Mouse (Mus musculus) embryonic stem cell, embryonic (primary cell): Measurements from ENCODE around the gene Gtf2ird1.

ENCODE experiments used
- CTCF ChIA-PET, 4 experiments: fragments of 300-600 bp in 2 of 4; fragments of 350-600 bp in 2 of 4; sonication (Branson Sonifier 250); formaldehyde crosslinking; loops; one replicate each; lab custom pipeline; 2022; ENCODE audit warnings: inconsistent platforms in 2 of 4; lab: Charles Lee
- POLR2A ChIA-PET, 4 experiments: fragments of 300-600 bp in 2 of 4; fragments of 350-600 bp in 2 of 4; sonication (Branson Sonifier 250); formaldehyde crosslinking; loops; one replicate each; lab custom pipeline; 2022; ENCODE audit warnings: antibody characterized with exemption in 4 of 4, inconsistent platforms in 1 of 4; lab: Charles Lee

Gene Gtf2ird1

DNA sequence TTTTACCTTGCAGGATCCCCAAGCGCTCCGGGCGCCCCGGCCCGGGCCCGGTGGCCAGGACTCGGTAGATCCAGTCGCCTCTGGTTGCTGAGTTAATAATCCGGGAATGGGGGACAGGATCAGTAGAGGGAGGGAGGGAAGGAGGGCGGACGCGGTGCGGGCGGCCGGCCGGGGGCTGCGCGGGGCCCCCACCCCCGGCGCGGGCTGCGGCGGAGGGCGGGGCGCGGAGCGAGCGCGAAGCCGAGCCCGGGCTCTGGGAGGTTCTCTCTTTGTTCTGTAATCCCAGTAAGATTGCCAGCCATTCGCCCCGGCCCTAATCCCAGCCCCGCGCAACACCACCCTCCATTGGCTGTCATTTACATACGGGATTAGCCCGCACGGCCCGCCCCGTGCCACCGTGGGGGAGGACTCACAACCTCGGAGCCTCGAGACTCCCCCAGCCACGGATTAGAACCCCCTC, at the start of gene Gtf2ird1:
TSS of gene Gtf2ird1 (minus strand) at position 214 of the 460 bp plus-strand sequence.
- POLR2A ChIA-PET = interaction anchor here (0.6 to 7.0 kb wide), 22 partner anchors 10 to 278 kb away, joined by 3 to 76 read pairs (median 4); partner anchors contain the start of gene Clip2 (in 1 of the 4)
- CTCF ChIA-PET = interaction anchor here in 1 of 4 experiments (0.6 to 1.0 kb wide), 2 partner anchors 11 to 33 kb away, joined by 3 to 4 read pairs; no protein-coding TSS in a partner anchor

DNA sequence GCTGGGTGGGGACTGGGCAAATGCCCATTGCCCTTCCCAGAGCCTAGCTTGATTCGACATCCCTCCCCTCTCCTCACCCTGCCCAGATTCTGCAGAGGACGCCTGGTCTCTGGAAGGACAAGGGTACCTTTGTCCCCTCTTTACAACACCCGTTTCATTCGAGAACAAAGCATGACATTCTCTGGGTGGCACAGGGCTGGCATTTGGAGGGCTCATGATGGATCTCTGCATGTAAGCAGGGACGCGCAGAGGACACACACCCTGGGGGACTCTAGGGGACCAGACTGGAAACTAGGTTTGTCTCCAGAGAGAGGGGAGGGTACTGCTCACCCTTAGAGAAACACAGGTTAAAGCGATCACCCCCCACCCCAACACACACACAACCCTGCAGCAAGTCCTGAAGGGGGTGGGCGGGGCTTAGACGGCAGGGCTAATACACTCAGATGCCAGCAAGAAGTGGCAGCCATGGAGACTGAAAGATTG, 49.3 kb upstream of the Gtf2ird1 start:
- POLR2A ChIA-PET = interaction anchor here in 1 of 4 experiments (0.6 kb wide), 1 partner anchor 77 kb away, joined by 3 read pairs; no protein-coding TSS in a partner anchor
- CTCF ChIA-PET = no interaction called here

DNA sequence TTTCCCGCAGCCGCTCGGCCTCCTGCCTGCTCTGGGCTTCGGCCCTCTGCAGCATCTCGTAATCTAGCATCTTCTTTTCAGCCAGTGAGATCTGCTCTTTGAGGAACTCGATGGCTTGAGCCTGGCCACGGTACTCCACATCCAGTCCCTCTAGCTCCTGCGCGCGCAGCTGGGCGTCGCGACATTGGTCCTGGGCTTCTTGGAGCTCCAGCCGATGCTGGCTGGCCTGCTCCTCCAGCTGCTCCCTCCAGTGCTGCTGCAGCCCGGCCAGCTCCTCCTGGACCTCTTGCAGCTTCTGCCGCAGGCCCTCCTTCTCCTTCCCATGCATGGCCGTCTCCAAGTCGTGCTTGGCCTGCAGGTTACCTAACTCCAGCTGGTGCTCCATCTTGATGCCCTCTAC, 46.1 kb upstream of the Gtf2ird1 start:
- ChIA-PET POLR2A (interaction anchor here in 3 of 4 experiments (0.7 to 2.7 kb wide), 15 partner anchors 8 to 564 kb away, joined by 3 to 11 read pairs (median 3); partner anchors contain the start of genes Clip2 (in 1 of the 3) and Limk1 (in 1 of the 3)), CTCF (interaction anchor here (0.5 to 6.6 kb wide), 34 partner anchors 8 to 463 kb away, joined by 3 to 109 read pairs (median 4); partner anchors contain the start of genes Clip2 (in 2 of the 4) and Limk1 (in 1 of the 4))

DNA sequence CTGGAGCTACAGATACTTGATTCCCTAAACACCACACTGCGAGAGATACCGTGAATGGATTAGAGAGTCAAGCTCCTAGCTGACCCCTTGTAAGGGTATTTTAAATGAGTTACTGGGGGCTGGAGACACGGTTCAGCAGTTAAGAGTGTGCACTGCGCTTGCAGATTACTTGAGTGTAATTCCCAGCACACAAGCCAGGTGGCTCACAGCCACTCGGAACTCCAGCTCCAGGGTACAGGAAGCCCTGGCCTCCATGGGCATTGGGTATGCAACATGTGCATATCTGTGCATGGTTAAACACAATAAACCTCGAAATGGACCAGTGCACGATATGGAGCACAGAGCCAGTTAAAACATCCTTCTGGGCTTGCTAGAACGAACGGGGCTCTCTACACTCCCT, 44.9 kb upstream of the Gtf2ird1 start:
- ChIA-PET CTCF (interaction anchor here in 3 of 4 experiments (0.5 to 6.6 kb wide), 27 partner anchors 9 to 406 kb away, joined by 3 to 109 read pairs (median 4); partner anchors contain the start of genes Clip2 (in 3 of the 3) and Limk1 (in 1 of the 3)), POLR2A (interaction anchor here in 3 of 4 experiments (0.6 to 2.7 kb wide), 9 partner anchors 9 to 187 kb away, joined by 3 to 11 read pairs (median 4); partner anchors contain the start of genes Clip2 (in 1 of the 3) and Limk1 (in 1 of the 3))

DNA sequence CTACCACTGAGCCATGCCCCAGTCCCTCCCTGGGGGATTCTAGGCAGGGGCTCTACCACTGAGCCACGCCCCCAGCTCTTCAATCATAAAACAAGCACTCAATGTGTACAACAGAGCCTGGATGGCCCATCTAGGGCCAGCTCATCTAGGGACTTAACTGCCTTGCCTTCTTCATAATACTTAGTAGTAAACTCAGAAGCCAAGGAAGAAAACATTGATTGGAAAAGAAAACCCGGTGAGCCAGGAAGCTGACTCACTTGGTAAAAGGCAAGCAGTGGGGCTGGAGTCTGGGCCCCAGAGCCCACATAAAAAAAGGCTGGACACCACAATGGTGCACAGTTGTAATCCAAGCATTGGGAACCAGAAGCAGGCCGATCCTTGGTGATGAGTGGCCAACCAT, 44.2 kb upstream of the Gtf2ird1 start:
- ChIA-PET POLR2A (interaction anchor here in 2 of 4 experiments (0.6 to 1.9 kb wide), 19 partner anchors 9 to 400 kb away, joined by 3 to 7 read pairs (median 3); partner anchors contain the start of genes Clip2 (in 1 of the 2), Eif4h (in 1 of the 2), Limk1 (in 1 of the 2) and Rcc1l (in 1 of the 2)), CTCF (interaction anchor here (0.5 to 6.6 kb wide), 73 partner anchors 8 to 407 kb away, joined by 3 to 109 read pairs (median 4); partner anchors contain the start of genes Clip2 (in 2 of the 4), Eif4h (in 2 of the 4), Limk1 (in 1 of the 4) and Rfc2 (in 1 of the 4))

DNA sequence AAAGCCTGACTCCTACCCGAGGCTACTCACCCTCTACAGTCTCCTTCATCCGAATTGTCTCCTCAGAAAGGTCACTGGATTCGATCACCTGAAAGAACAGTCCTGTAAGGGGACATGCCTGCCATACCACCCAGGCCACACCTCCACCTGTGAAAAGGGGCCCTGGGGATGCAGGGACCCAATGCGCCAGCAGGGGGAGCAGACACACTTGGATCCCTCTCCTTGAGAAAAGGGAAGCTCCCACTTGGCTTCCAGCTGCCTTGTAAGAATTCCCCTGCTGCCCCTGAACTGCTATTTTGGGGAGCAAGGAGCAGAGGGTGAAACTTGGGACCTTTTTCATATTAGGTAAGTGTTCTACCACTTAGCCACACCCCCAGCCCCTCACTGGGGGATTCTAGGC, 43.5 kb upstream of the Gtf2ird1 start:
- CTCF ChIA-PET = interaction anchor here (0.5 to 6.6 kb wide), 74 partner anchors 8 to 401 kb away, joined by 3 to 109 read pairs (median 4); partner anchors contain the start of genes Clip2 (in 2 of the 4), Eif4h (in 2 of the 4), Limk1 (in 1 of the 4) and Rfc2 (in 1 of the 4)
- POLR2A ChIA-PET = interaction anchor here in 2 of 4 experiments (0.6 to 1.9 kb wide), 20 partner anchors 8 to 401 kb away, joined by 3 to 7 read pairs (median 3); partner anchors contain the start of genes Clip2 (in 1 of the 2), Eif4h (in 1 of the 2), Limk1 (in 1 of the 2) and Rcc1l (in 1 of the 2)

DNA sequence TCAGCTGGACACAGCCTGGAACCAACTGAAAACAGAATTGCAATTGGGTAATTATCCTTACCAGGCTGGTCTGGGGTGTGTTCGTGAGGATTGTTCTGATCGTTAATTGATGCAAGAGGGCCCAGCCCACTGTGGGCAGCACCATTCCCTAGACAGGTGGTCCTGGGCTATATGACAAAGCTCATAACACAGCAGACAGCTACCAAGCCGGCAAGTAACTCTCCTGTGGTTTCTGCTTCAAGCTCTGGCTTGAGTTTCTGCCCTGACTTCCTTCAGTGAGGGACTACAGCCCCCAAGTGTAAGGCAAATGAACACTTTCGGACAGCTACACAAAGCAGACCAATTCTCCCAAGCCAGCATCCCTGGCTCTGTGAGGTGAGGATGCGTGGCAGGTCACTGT, 40.5 kb upstream of the Gtf2ird1 start:
- ChIA-PET CTCF (interaction anchor here in 2 of 4 experiments (0.5 to 0.7 kb wide), 4 partner anchors 16 to 149 kb away, joined by 3 to 5 read pairs (median 4); no protein-coding TSS in a partner anchor), POLR2A (interaction anchor here in 1 of 4 experiments (0.8 to 1.9 kb wide), 5 partner anchors 43 to 134 kb away, joined by 3 to 5 read pairs (median 4); partner anchors contain the start of gene Rfc2)

DNA sequence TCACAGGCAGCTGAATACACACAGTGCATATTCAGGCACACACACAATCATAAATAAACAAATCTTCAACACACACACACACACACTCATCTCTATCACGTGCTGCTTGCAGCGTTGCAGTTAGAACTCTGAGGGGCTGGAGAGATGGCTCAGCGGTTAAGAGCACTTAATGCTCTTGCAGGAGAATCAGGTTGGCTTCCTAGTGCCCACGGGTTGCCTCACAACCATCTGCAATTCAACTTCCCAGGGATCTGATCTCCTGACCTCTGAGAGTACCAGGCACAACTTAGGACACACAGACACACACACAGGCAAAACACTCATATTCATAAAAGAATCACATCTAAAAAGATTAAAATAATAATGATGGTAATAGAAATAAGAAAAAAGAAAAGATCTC, 39.3 kb upstream of the Gtf2ird1 start:
- CTCF ChIA-PET = interaction anchor here in 1 of 4 experiments (0.6 kb wide), 1 partner anchor 99 kb away, joined by 3 read pairs; no protein-coding TSS in a partner anchor
- POLR2A ChIA-PET = interaction anchor here in 1 of 4 experiments (1.9 kb wide), 1 partner anchor 65 kb away, joined by 5 read pairs; no protein-coding TSS in a partner anchor

DNA sequence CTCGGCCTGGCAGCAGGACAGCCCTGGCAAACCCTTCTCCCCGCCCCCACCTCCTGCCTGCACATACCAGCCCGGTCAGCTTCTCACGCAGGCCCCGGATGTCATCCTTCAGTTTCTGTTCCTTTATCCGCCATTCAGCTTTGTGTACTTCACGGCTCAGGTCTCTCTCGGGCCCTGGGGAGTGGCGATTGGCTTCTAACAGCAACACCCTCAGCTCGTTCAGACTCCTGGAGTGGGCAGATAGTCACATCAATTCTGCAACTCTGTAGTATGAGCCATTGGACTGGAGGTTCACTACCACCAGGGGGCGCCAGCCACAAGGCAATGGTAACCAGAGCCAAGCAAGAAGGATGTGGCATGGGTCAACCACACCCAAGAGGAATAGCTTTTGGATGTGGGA, 37.6 kb upstream of the Gtf2ird1 start:
- ChIA-PET POLR2A (interaction anchor here in 3 of 4 experiments (0.6 to 2.1 kb wide), 4 partner anchors 9 to 90 kb away, joined by 3 to 9 read pairs (median 3); no protein-coding TSS in a partner anchor), CTCF (interaction anchor here (0.5 to 7.2 kb wide), 82 partner anchors 7 to 467 kb away, joined by 3 to 109 read pairs (median 4); partner anchors contain the start of genes Clip2 (in 2 of the 4), Limk1 (in 1 of the 4), Rfc2 (in 1 of the 4) and Syna (in 1 of the 4))

DNA sequence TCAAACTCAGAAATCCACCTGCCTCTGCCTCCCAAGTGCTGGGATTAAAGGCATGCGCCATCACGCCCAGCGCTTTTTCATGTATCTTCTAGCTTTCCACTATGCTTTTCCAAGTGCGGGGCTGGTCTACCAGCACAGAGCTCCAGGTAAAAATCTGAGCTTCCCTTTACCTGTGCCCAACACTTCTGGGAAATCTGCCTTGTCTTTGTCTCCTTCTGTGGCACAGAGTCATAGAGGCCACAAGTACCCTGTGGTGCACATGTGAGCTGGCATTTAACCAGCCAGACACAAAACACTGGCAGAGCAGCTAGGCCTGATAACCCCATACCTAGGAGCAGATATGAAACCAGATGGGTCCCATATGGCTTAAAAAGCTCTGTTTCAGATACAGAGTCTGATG, 36.4 kb upstream of the Gtf2ird1 start:
- ChIA-PET CTCF (interaction anchor here (0.6 to 7.2 kb wide), 52 partner anchors 8 to 414 kb away, joined by 3 to 109 read pairs (median 6); partner anchors contain the start of genes Clip2 (in 2 of the 4), Limk1 (in 2 of the 4) and Lat2 (in 1 of the 4)), POLR2A (interaction anchor here in 1 of 4 experiments (0.6 to 2.8 kb wide), 6 partner anchors 9 to 158 kb away, joined by 3 to 11 read pairs (median 6); no protein-coding TSS in a partner anchor)

DNA sequence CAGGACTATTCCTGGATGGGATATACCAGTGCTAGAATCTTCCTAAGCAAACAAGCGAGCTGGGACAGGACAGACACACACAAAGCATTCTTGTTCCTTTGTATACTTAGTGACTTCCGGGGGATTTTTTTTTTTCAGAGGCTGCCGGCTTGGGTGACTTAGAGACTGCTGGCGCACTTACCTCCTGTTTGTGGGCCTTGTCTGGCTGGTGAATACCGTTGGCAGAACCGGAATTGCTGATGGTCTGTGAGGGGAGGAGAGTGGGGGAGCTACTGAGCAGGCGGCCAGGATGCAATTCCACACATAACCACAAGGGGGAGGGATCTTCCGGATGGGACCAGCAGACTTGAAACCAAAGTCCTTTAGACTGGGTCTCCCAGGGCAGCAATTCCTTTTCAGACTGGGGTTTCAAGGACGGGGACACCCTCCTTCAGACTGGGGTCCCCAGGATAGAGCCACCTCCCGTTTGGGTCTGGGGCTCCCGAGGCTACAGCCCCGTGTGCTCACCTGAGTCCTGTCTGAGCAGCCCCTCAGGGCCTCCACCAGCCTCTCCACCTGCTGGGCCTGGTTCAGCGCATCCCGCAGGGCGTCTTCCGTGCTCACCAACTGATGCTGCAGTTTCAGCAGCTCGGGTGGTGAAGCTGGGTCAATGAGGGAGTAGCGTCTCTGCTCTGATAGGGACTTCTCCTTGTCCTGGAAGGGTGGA, 35.3 kb upstream of the Gtf2ird1 start:
- CTCF ChIA-PET = interaction anchor here (0.5 to 7.2 kb wide), 127 partner anchors 8 to 1422 kb away, joined by 3 to 109 read pairs (median 4); partner anchors contain the start of genes Abhd11 (in 1 of the 4), Clip2 (in 1 of the 4), Eif4h (in 1 of the 4) and Lat2 (in 1 of the 4)
- POLR2A ChIA-PET = interaction anchor here (0.7 to 2.8 kb wide), 20 partner anchors 8 to 517 kb away, joined by 3 to 11 read pairs (median 3); partner anchors contain the start of genes Abhd11 (in 1 of the 4) and Gtf2i (in 1 of the 4)

DNA sequence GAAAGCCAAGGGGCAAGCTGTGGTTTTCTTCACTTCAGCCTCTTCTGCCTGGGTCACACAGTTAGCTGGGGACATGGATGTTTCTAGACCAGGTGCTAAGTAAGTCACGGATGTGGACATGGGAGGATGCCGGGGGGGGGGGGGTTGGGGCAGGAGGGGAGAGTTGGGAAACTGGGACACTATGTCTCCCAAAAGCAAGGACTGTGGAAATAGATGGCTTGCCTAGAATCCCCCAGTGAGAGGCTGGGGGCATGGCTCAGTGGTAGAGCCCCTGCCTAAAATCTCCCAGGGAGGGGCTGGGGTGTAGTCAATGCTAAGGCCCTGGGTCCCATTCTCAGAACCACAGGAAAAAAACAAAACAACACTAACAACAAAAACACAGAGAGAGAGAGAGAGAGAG, 34.7 kb upstream of the Gtf2ird1 start:
- POLR2A ChIA-PET = interaction anchor here (0.6 to 2.8 kb wide), 15 partner anchors 9 to 318 kb away, joined by 3 to 11 read pairs (median 3); partner anchors contain the start of gene Gtf2i (in 1 of the 4)

DNA sequence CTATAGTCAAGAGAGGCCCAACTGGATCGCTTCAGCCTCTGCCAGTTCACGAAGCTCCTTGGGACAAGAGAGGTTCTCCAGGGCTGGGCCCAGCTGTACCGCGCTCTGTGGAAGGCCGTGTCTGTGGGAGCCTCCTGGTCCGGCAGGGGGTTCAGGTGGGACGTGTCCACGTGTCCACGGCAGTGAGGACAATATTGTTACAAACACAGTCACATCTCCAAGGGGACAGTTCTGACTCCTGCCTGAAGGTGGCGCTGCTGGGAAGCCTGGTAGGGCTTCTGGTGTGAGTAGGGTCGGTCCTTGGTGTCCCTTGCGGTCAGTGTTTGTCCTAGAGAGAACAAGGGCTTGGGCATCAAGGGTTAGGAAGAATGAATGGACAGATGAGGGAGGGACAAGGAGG, 33.9 kb upstream of the Gtf2ird1 start:
- CTCF ChIA-PET = interaction anchor here (0.6 to 7.2 kb wide), 55 partner anchors 11 to 525 kb away, joined by 3 to 109 read pairs (median 6); partner anchors contain the start of genes Cldn3 (in 1 of the 4) and Rcc1l (in 1 of the 4)
- POLR2A ChIA-PET = interaction anchor here in 3 of 4 experiments (0.6 to 2.8 kb wide), 8 partner anchors 12 to 288 kb away, joined by 3 to 11 read pairs (median 4); no protein-coding TSS in a partner anchor

More for the DNA sequence above, 34.7 kb upstream of the Gtf2ird1 start:
- CTCF ChIA-PET = interaction anchor here (0.5 to 7.2 kb wide), 105 partner anchors 9 to 1422 kb away, joined by 3 to 109 read pairs (median 4); partner anchors contain the start of genes Abhd11 (in 1 of the 4), Cldn3 (in 1 of the 4), Clip2 (in 1 of the 4) and Eif4h (in 1 of the 4)

DNA sequence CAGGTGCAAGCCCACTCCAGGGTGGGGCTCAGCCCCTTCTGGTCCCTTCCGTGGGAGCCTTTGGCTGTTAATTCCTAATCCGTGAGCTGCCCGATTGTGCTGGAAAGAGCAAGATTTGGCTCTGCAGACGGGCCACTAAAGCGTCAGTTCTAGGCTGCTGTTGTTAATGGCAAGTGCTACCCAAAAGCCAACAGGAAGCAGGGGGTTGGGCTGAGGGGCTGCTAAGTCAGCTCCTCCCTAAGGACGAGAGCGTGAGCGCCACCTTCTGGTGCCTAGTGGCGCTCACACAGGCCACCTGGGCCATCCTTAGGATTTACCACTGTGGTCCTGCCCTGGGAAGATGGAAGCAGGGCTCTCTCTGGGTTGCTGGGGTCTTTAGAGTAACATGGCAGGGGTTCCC, 33.1 kb upstream of the Gtf2ird1 start:
- CTCF ChIA-PET = interaction anchor here (0.6 to 7.2 kb wide), 137 partner anchors 9 to 759 kb away, joined by 3 to 109 read pairs (median 4); partner anchors contain the start of genes Gtf2i (in 1 of the 4), Gtf2ird1 (in 1 of the 4), Lat2 (in 1 of the 4) and Limk1 (in 1 of the 4)
- POLR2A ChIA-PET = interaction anchor here (0.5 to 1.6 kb wide), 26 partner anchors 15 to 314 kb away, joined by 3 to 9 read pairs (median 3); partner anchors contain the start of genes Eif4h (in 1 of the 4) and Limk1 (in 1 of the 4)

DNA sequence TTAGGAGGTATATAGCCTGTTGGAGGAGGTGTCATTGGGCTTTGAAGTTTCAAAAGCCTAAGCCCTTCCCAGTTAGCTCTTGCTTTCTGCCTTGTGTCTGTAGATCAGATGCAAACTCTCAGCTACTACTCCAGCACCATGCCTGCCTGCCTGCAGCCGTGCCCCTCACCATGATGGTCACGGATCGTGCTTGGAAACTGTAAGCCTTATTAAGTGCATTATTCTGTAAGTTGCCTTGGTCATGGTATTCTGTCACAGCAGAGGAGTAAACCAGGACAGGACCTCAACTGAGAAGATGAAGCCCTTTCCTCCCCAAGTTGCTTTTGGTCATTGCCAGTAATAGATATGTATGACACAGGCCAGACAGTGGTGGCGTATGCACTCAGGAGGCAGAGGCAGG, 32.1 kb upstream of the Gtf2ird1 start:
- POLR2A ChIA-PET = interaction anchor here in 3 of 4 experiments (0.6 to 1.4 kb wide), 7 partner anchors 11 to 310 kb away, joined by 3 to 9 read pairs (median 4); no protein-coding TSS in a partner anchor
- CTCF ChIA-PET = interaction anchor here (0.6 to 7.2 kb wide), 25 partner anchors 11 to 1062 kb away, joined by 3 to 109 read pairs (median 6); no protein-coding TSS in a partner anchor

DNA sequence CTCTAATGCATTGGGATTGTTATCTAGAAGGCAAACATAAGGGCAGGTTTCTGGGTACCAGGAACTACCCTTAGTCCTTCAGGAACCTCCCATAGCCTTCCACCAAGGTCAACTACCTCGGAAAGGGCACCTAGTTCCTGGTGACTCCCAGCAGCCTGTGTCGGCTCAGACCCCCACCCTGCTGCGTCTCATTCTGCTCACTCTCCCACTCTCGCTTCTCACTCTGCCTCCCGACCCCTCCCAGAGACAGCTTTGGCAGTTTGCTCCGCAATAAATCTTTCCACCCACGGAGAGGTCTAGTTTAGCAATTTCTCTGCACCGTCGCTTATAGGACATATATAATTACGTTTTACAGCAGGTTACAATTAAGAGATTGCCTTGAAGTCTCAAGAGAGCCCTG, 31.5 kb upstream of the Gtf2ird1 start:
- ChIA-PET CTCF (interaction anchor here in 3 of 4 experiments (0.8 to 7.2 kb wide), 5 partner anchors 13 to 395 kb away, joined by 3 to 109 read pairs (median 4); no protein-coding TSS in a partner anchor), POLR2A (interaction anchor here in 2 of 4 experiments (0.7 to 1.2 kb wide), 2 partner anchors 12 to 133 kb away, joined by 3 to 6 read pairs; no protein-coding TSS in a partner anchor)
